In genomic region chr1:134577384-134578120, GRCm38 (mm10) we compare ENCODE assay signal across 30 mouse cellular contexts. TPM values are rescaled to one million over a fixed set of nuclear protein-coding genes. Genes with fewer than 3 reads are reported as not detected.
"Had no signal": no experiment of that assay in that cellular context is flagged by ENCODE, and none has a peak within 500 bp of the region (broad histone marks: within the 10 kb centered on the region; RNA-seq: fewer than 3 reads in every experiment).

No protein-coding gene starts in this region.

- DNase-seq: kidney, postnatal 14 days; layer of hippocampus, adult 9-11 months; liver, embryonic 13.5 days; lung, adult 2 months; lung, postnatal 14 days; lung, postnatal 4 days; right cerebral cortex, adult 18-20 months; right cerebral cortex, postnatal 14 days; right cerebral cortex, postnatal 4 days; thymus, adult 2 months; thymus, postnatal 14 days; thymus, postnatal 4 days had no signal

- H3K9ac ChIP-seq: liver, embryonic 13.5 days; midbrain, embryonic 15.5 days; neural tube, embryonic 12.5 days; neural tube, embryonic 15.5 days had no signal

- H3K9me3 ChIP-seq: liver, embryonic 13.5 days; midbrain, embryonic 15.5 days; neural tube, embryonic 12.5 days; neural tube, embryonic 15.5 days had no signal

- H3K27me3 ChIP-seq: liver, embryonic 13.5 days; midbrain, embryonic 15.5 days; neural tube, embryonic 12.5 days; neural tube, embryonic 15.5 days had no signal

- H3K4me2 ChIP-seq: liver, embryonic 13.5 days; midbrain, embryonic 11.5 days; midbrain, embryonic 15.5 days; neural tube, embryonic 12.5 days; neural tube, embryonic 15.5 days had no signal

- H3K36me3 ChIP-seq: liver, embryonic 13.5 days; midbrain, embryonic 15.5 days; neural tube, embryonic 15.5 days had no signal

- ATAC-seq: midbrain, embryonic 15.5 days had no signal

- H3K4me3 ChIP-seq: layer of hippocampus, adult 2 months; liver, embryonic 13.5 days; midbrain, embryonic 15.5 days; neural tube, embryonic 12.5 days; neural tube, embryonic 15.5 days had no signal

- H3K27ac ChIP-seq: layer of hippocampus, adult 2 months; liver, embryonic 13.5 days; midbrain, embryonic 15.5 days; neural tube, embryonic 12.5 days; neural tube, embryonic 15.5 days; stomach, postnatal 0 days had no signal

RNA-seq across cellular contexts. Expression of gene Mgat4e, which starts 28.1 kb away (rescaled TPM):
- total RNA-seq: layer of hippocampus, adult 2 months; layer of hippocampus, postnatal 25 days; left cerebral cortex, adult 18-20 months; left cerebral cortex, postnatal 36 days; liver, adult 2 months; megakaryocyte progenitor cell, adult 5-6 weeks; megakaryocyte-erythroid progenitor cell, adult 5-6 weeks had no signal
- polyA plus RNA-seq: kidney, embryonic 16.5 days; large intestine, adult 2 months; limb, embryonic 11.5 days; liver, adult 2 months; liver, embryonic 13.5 days; liver, embryonic 16.5 days; lung, adult 2 months; lung, embryonic 16.5 days; midbrain, embryonic 11.5 days; midbrain, embryonic 15.5 days; neural tube, embryonic 12.5 days; neural tube, embryonic 15.5 days; stomach, embryonic 14.5 days; stomach, postnatal 0 days; thymus, adult 2 months had no signal
